Mouse (Mus musculus) left cerebral cortex, adult 2 months (tissue): ENCODE data around the gene P3h2. TPM values are rescaled to one million over a fixed set of nuclear protein-coding genes. Genes with fewer than 3 reads are reported as not detected.

ENCODE experiments used
- DNase-seq, 2 experiments: peaks; one replicate each; pipeline ENCODE4 v3.0.0; 2021 to 2022; ENCODE audit warnings: low spot score in 2 of 2, mixed read lengths in 1 of 2; ENCODE audit errors: extremely low spot score in 1 of 2
- H3K27ac ChIP-seq: fragments of 200-600 bp; 2 replicates; pipeline ENCODE4 v1.8.1; 2022
- H3K4me3 ChIP-seq: fragments of 200-600 bp; 2 replicates; pipeline ENCODE4 v1.8.1; 2022
- CTCF ChIP-seq: fragments of 200-600 bp; IDR thresholded peaks from 2 replicates; pipeline ENCODE4 v1.8.1; 2022; ENCODE audit warnings: antibody characterized with exemption, mild to moderate bottlenecking, moderate library complexity
- intact Hi-C: fragments of 180-260 bp; cut with DNase I; formaldehyde crosslinking; loops from one replicate; pipeline ENCODE4 v1.15.1; 2025
- long read RNA-seq, 2 experiments: library from polyadenylated mRNA; stranded (forward); transcript quantifications; one replicate each; pipeline ENCODE4 v2.0.0; 2021; ENCODE audit warnings: borderline mapping rate in 2 of 2
- total RNA-seq, 2 experiments: library from RNA; stranded (reverse); gene quantifications; 2 replicates each; pipeline ENCODE4 v1.2.3; 2021

The P3h2 gene
- total RNA-seq = 1 to 10 TPM; 3.7 TPM
- long read RNA-seq, experiment 1, partial matches to known transcripts = 0 of 3 reads
- long read RNA-seq, experiment 1, other reads (novel, unspliced or antisense) = 2 of 3 reads
- long read RNA-seq, experiment 2 = 0 reads

- peak; percentile 62 to 75 for DNase-seq
- peak within 1 kb of the TSS; percentile 63 for H3K4me3 ChIP-seq
- intact Hi-C loops = loop anchor here (5.0 kb wide), 2 partner anchors 67 to 83 kb away; no protein-coding TSS in a partner anchor
- TF ChIP-seq CTCF = peak; percentile 29; the same call in 1 of the 2 replicates
- peak within 1 kb of the TSS; percentile 80 for H3K27ac ChIP-seq
Observed at GRCm38 (mm10) chr16:26105115-26105974, at the start of gene P3h2. Gene P3h2, minus strand, starts transcription at chr16:26105784.

GRCm38 (mm10) chr16:26152258-26152657, 46.7 kb upstream of the P3h2 start:
- intact Hi-C loops = no loop called here
- DNase-seq = no peak
- TF ChIP-seq CTCF = no peak
- no peak overlapping the region for H3K4me3 ChIP-seq
- H3K27ac ChIP-seq = no peak overlapping the region

GRCm38 (mm10) chr16:26150943-26151342, 45.4 kb upstream of the P3h2 start:
- Histone ChIP-seq H3K27ac (no peak overlapping the region), H3K4me3 (no peak overlapping the region)
- intact Hi-C loops = no loop called here
- TF ChIP-seq CTCF = no peak
- DNase-seq = no peak

- no peak for TF ChIP-seq CTCF
- no peak for DNase-seq
- intact Hi-C loops = no loop called here
- no peak overlapping the region for H3K4me3 ChIP-seq
- H3K27ac ChIP-seq = no peak overlapping the region
Observed at GRCm38 (mm10) chr16:26146853-26147252, 41.3 kb upstream of the P3h2 start.

DNA sequence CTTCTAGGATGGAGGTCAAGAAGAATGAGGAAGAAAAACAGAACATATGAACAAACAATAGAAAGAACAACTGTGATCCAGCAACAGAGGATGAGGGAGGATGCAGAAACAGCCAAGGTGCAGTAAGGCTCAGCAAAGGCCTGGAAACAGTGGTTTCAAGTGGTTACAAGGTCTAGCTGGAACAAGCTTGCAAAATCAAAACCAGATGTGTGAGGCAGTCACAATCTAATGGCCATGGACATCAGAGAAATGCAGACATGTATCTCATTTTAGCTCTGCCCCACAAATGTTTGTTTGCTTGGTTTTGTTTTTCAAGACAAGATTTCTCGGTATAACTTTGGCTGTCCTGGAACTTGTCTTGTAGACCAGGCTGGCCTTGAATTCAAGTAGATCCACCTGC, 25.5 kb upstream of the P3h2 start:
- intact Hi-C loops = no loop called here
- DNase-seq = no peak
- H3K4me3 ChIP-seq = no peak overlapping the region
- no peak for TF ChIP-seq CTCF
- no peak overlapping the region for H3K27ac ChIP-seq

- intact Hi-C loops = loop anchor here (5.0 kb wide), 2 partner anchors 66 to 84 kb away; no protein-coding TSS in a partner anchor
Observed at GRCm38 (mm10) chr16:26106618-26107017, 1.0 kb upstream of the P3h2 start.

DNA sequence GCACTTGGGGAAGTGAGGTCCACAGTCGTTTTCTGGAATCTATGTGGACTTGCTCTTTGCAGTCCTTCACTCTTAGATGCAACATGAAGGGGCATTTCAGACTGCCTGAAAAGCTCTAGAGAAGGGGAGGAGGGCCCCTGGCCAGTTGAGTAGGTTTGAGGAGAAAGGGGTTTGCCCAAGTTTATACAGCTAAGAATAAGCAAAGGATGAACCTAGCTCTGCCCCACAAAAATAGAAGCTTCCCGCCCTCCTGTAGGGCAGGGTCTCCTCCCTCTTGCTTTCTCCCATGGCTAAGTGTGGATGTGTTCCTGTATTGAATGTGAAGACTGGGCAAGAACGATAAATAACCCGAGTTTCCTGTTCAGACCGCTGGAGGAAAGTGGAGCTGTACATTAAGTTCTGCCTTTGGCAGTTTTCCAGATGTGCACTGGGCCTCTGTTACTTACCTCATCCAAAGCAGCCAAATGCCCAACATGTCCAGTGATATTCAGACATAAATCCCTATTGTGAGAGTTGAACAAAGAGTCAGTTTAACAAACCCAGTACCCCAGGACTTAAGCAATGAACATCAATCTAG, 545 bp upstream of the P3h2 start:
- intact Hi-C loops = loop anchor here (5.0 kb wide), 2 partner anchors 66 to 84 kb away; no protein-coding TSS in a partner anchor
- Histone ChIP-seq H3K4me3 (peak overlapping the region; percentile 63), H3K27ac (peak overlapping the region; percentile 80)
- no peak for DNase-seq
- no peak for TF ChIP-seq CTCF

More at GRCm38 (mm10) chr16:26106618-26107017, 1.0 kb upstream of the P3h2 start:
- TF ChIP-seq CTCF = no peak
- no peak overlapping the region for H3K27ac ChIP-seq
- no peak for DNase-seq
- no peak overlapping the region for H3K4me3 ChIP-seq

GRCm38 (mm10) chr16:26104274-26104673, 1.3 kb downstream of the P3h2 start:
- no peak for DNase-seq
- Histone ChIP-seq H3K4me3 (peak overlapping the region; percentile 63), H3K27ac (no peak overlapping the region)
- no peak for TF ChIP-seq CTCF
- intact Hi-C loops = loop anchor here (5.0 kb wide), 2 partner anchors 93 to 122 kb away; no protein-coding TSS in a partner anchor

- DNase-seq = no peak
Observed at GRCm38 (mm10) chr16:26102856-26103255, 2.7 kb downstream of the P3h2 start.

DNA sequence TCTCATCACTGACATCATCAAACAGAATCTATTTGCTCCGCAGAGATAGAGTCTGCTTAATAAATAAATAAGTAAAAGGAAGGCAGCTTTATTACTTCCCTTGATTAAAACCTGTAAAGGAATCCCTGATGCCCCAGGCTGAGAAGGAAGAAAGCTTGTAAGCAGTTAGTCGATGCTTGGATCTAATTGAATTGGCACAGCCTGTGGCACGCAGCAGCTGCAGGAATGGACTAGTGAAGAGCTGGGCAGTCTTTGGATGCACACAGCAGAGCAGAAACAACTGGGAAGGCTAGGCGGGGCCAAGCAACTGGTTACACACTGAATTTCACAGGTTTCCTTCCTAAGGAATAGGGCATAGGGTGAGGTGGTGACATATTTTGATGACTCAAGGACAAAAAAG, 5.4 kb downstream of the P3h2 start:
- intact Hi-C loops = loop anchor here (5.0 kb wide), 2 partner anchors 97 to 118 kb away; no protein-coding TSS in a partner anchor
- H3K27ac ChIP-seq = no peak overlapping the region
- TF ChIP-seq CTCF = no peak
- no peak overlapping the region for H3K4me3 ChIP-seq
- no peak for DNase-seq

More at GRCm38 (mm10) chr16:26102856-26103255, 2.7 kb downstream of the P3h2 start:
- intact Hi-C loops = loop anchor here (5.0 kb wide), 2 partner anchors 94 to 121 kb away; no protein-coding TSS in a partner anchor
- TF ChIP-seq CTCF = no peak
- Histone ChIP-seq H3K27ac (no peak overlapping the region), H3K4me3 (no peak overlapping the region)

DNA sequence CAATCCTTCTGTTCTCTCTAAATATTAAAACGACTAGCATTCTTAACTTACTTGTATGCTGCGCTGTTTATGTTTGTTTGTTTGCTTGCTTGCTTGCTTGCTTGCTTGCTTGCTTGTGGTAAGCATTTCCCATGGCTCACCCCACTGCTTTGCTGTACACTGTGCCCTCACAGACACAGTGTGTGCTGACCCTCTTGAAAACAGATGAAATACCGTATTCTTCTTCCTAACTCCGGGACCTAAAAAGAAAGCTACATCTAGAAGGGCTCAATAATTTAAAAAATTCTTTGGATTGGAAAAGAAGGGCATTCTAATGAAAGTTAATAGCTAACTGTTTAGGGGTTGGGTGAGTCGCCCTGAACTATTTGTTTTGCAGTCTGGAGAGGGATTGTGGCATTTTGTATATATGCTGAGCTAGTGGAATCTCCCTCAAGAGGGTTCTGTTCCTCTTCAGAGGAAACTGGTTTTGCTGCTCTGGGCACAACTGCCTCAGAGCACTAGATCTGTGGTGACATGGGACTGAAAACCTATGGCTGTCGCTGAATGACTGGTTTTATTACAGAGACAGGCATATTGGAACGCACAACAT, 9.8 kb downstream of the P3h2 start:
- Histone ChIP-seq H3K4me3 (no peak overlapping the region), H3K27ac (no peak overlapping the region; the same call in 1 of the 2 replicates)
- DNase-seq = no peak
- no peak for TF ChIP-seq CTCF
- intact Hi-C loops = no loop called here
